Mouse (Mus musculus) liver, embryonic 14.5 days (tissue): ENCODE results near the gene Notum. TPM values are rescaled to one million over a fixed set of nuclear protein-coding genes. Genes with fewer than 3 reads are reported as not detected.

Source experiments
- ATAC-seq: fragments of 200-750 bp; cut with Nextera tagmentation; 2 replicates; pipeline ENCODE4 v1.8.0; 2017; ENCODE audit warnings: moderate number of reproducible peaks, mild to moderate bottlenecking, moderate library complexity; ENCODE audit not compliant: insufficient read depth
- DNase-seq, 3 experiments: peaks; one replicate each; pipeline ENCODE4 v3.0.0-alpha.2; 2012 to 2013; ENCODE audit warnings: low read depth in 3 of 3, low spot score in 3 of 3
- H3K27ac ChIP-seq: fragments of 300-500 bp; sonication (generic); 2 replicates; pipeline ENCODE4 v1.5.1; 2014; ENCODE audit warnings: moderate library complexity, mild to moderate bottlenecking, control low read depth, inconsistent platforms
- H3K27me3 ChIP-seq: fragments of 300-500 bp; sonication (generic); 2 replicates; pipeline ENCODE4 v1.6.1; 2014; ENCODE audit warnings: mild to moderate bottlenecking, low read length, moderate library complexity; ENCODE audit not compliant: control insufficient read depth, insufficient read depth
- H3K36me3 ChIP-seq: fragments of 300-500 bp; sonication (generic); replicated peaks from 2 replicates; pipeline ENCODE4 v1.6.1; 2014; ENCODE audit warnings: low read depth; ENCODE audit not compliant: control insufficient read depth, insufficient read depth
- H3K4me1 ChIP-seq, 2 experiments: fragments of 200-500 bp in 1 of 2; fragments of 300-500 bp in 1 of 2; sonication (generic) in 1 of 2; replicated peaks; 2 replicates each; pipeline ENCODE4 v1.6.1; 2012 to 2014; ENCODE audit warnings: antibody characterized with exemption in 1 of 2, inconsistent platforms in 1 of 2, low read length in 1 of 2; ENCODE audit not compliant: control insufficient read depth in 2 of 2, insufficient read depth in 2 of 2
- H3K4me2 ChIP-seq: fragments of 300-500 bp; sonication (generic); 2 replicates; pipeline ENCODE4 v1.6.1; 2014; ENCODE audit warnings: low read depth, mild to moderate bottlenecking, control low read depth, moderate library complexity
- H3K4me3 ChIP-seq, 2 experiments: fragments of 200-500 bp in 1 of 2; fragments of 300-500 bp in 1 of 2; sonication (generic) in 1 of 2; 2 replicates each; pipeline ENCODE4 v1.5.1; 2012 to 2014; ENCODE audit warnings: low read depth in 2 of 2, low read length in 2 of 2, mild to moderate bottlenecking in 2 of 2, control low read depth in 1 of 2, inconsistent platforms in 1 of 2, moderate library complexity in 1 of 2; ENCODE audit not compliant: insufficient read depth in 1 of 2
- H3K9ac ChIP-seq: fragments of 300-500 bp; sonication (generic); replicated peaks from 2 replicates; pipeline ENCODE4 v1.6.1; 2014; ENCODE audit warnings: mild to moderate bottlenecking, control low read depth, moderate library complexity
- H3K9me3 ChIP-seq: fragments of 300-500 bp; sonication (generic); 2 replicates; pipeline ENCODE4 v1.6.1; 2016; ENCODE audit warnings: low read length, mixed read lengths; ENCODE audit not compliant: control insufficient read depth
- CTCF ChIP-seq: IDR thresholded peaks from 2 replicates; pipeline ENCODE4 v1.5.1; 2016; ENCODE audit warnings: antibody characterized with exemption, low read depth, control low read depth
- EP300 ChIP-seq: IDR thresholded peaks from 2 replicates; pipeline ENCODE4 v1.6.1; 2016; ENCODE audit warnings: antibody characterized with exemption, low read depth
- WGBS: fragments of 180-500 bp; shearing (Covaris S2); extraction: QIAGEN DNeasy Blood & Tissue Kit; methylation state at CpG from one replicate; pipeline ENCODE4 v1.1.7; 2014; ENCODE audit not compliant: insufficient replicate concordance; 5-methylcytosine and 5-hydroxymethylcytosine counted together
- polyA plus RNA-seq, 2 experiments: library from polyadenylated mRNA; depleted of rRNA in 1 of 2; stranded (reverse) in 1 of 2; unstranded in 1 of 2; fragments of >200 nt; fragmentation: Nextera tagmentation in 1 of 2; extraction: Ambion mirVana in 1 of 2; gene quantifications; 2 replicates each; pipeline versions ENCODE4 v1.2.1 to v1.2.3; 2012 to 2014

The Notum gene
- polyA plus RNA-seq, 2 experiments: 0.18 to 0.30 TPM

- no peaks in the 10 kb centered on the region for H3K9me3 ChIP-seq
- ATAC-seq (no peak), DNase-seq (no peak)
- no peak overlapping the region for H3K27ac ChIP-seq
- peak overlapping the region; percentile 44 for H3K4me2 ChIP-seq
- peaks cover 63% of the 10 kb centered on the region for H3K27me3 ChIP-seq
- H3K36me3 ChIP-seq: no peaks in the 10 kb centered on the region
- WGBS: 5% methylated on average over 50 of the region's 50 CpGs
- no peak overlapping the region for H3K9ac ChIP-seq
- peak overlapping the region in 1 of 2 experiments; percentile 30; a peak in 2 of 4 replicates for H3K4me3 ChIP-seq
- H3K4me1 ChIP-seq: no peaks in the 10 kb centered on the region
- TF ChIP-seq CTCF (no peak), EP300 (no peak)
These were observed 1.3 kb downstream of the Notum start for GRCm38 (mm10) chr11:120659509-120660300.

GRCm38 (mm10) chr11:120658876-120659410 is 2.0 kb downstream of the Notum start:
- H3K9me3 ChIP-seq: no peaks in the 10 kb centered on the region
- no peak overlapping the region for H3K9ac ChIP-seq
- no peak overlapping the region for H3K27ac ChIP-seq
- H3K4me3 ChIP-seq: no peak overlapping the region
- H3K4me1 ChIP-seq: no peaks in the 10 kb centered on the region
- TF ChIP-seq CTCF (peak; percentile 92), EP300 (no peak)
- H3K4me2 ChIP-seq: no peak overlapping the region
- DNase-seq (peak in 2 of 3 experiments; percentile 26 to 30), ATAC-seq (no peak)
- H3K27me3 ChIP-seq: peaks cover 63% of the 10 kb centered on the region
- 3% methylated on average over 24 of the region's 24 CpGs for WGBS
- H3K36me3 ChIP-seq: no peaks in the 10 kb centered on the region

GRCm38 (mm10) chr11:120657301-120657700 is 3.7 kb downstream of the Notum start:
- WGBS: 69% methylated on average over 4 of the region's 4 CpGs

GRCm38 (mm10) chr11:120654741-120655140 is 6.2 kb downstream of the Notum start:
- no peak for TF ChIP-seq CTCF
- no peak for TF ChIP-seq EP300
- no peaks in the 10 kb centered on the region for H3K36me3 ChIP-seq
- H3K9ac ChIP-seq: no peak overlapping the region
- no peaks in the 10 kb centered on the region for H3K4me1 ChIP-seq
- H3K4me2 ChIP-seq: no peak overlapping the region
- H3K27me3 ChIP-seq: peaks cover 26% of the 10 kb centered on the region
- no peaks in the 10 kb centered on the region for H3K9me3 ChIP-seq
- H3K27ac ChIP-seq: no peak overlapping the region
- WGBS: 49% methylated on average over 3 of the region's 3 CpGs
- no peak overlapping the region for H3K4me3 ChIP-seq
- ATAC-seq (no peak), DNase-seq (no peak)

More at GRCm38 (mm10) chr11:120657301-120657700, 3.7 kb downstream of the Notum start:
- no peak for ATAC-seq
- Histone ChIP-seq H3K4me3 (no peak overlapping the region), H3K4me2 (no peak overlapping the region), H3K27ac (no peak overlapping the region), H3K9ac (no peak overlapping the region), H3K36me3 (no peaks in the 10 kb centered on the region), H3K9me3 (no peaks in the 10 kb centered on the region), H3K27me3 (peaks cover 52% of the 10 kb centered on the region), H3K4me1 (no peaks in the 10 kb centered on the region)
- TF ChIP-seq CTCF (no peak), EP300 (no peak)
- no peak for DNase-seq

GRCm38 (mm10) chr11:120651872-120652271 is 9.1 kb downstream of the Notum start:
- no peak for DNase-seq
- 56% methylated on average over 3 of the region's 3 CpGs for WGBS
- H3K27ac ChIP-seq: no peak overlapping the region
- H3K27me3 ChIP-seq: peaks cover 6% of the 10 kb centered on the region; the same call in 1 of the 2 replicates
- no peak overlapping the region for H3K4me3 ChIP-seq
- ATAC-seq: no peak
- TF ChIP-seq EP300 (no peak), CTCF (peak; percentile 74)
- H3K4me2 ChIP-seq: no peak overlapping the region
- no peaks in the 10 kb centered on the region for H3K9me3 ChIP-seq
- H3K36me3 ChIP-seq: no peaks in the 10 kb centered on the region
- H3K9ac ChIP-seq: no peak overlapping the region
- H3K4me1 ChIP-seq: no peaks in the 10 kb centered on the region; a peak in 1 of 4 replicates
